Comparison of ENCODE assay signal across 8 mouse cellular contexts in the genomic region with DNA sequence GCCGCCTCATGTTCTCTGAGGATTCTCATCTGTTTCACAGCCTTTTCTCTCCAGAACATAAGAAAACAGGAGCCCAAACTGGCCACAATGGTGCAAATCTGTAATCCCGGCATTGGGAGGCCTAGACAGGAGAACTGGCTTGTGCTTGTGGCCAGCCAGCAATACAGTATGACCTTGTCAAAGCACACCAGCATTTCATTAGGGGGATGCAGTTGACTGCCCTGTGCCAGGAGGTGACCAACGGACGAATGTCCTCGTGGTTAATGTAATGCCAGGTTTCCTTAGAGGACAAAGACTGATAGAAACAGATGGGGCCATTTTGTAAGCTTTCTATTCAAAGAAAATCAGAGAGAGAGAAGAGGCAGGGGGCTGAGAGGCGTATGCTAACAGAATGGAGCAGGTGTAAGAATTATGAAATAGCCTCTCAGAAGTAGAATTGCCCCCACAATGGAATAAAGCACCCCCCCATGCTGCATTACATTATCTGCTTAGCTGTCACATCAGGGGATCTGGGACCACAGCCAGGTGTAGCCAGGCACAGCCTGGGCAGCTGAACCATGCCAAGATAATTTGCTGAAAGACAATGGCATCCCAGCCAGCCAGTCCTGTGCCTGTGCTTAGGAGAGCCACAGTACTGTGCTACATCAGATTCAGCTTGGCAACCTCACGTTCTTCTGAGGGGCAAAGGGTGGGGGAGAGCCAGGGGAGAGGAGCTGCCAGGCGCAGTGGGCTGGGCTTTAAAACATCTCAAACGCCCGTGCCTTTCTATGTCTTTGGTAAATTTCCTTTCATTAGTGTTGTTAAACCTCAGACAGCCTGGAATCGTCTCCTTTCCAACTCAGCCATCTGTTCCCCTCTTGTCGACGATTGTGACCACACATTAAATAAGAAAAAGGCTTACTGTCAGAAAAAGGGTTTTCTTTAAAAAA.
DNase-seq lines count a peak whose midpoint lies in the region; ATAC-seq lines count a peak whose summit lies in the region.

No protein-coding gene starts in this region.

- H3K9ac ChIP-seq in forebrain, embryonic 11.5 days (ENCODE audit: low read length), result 0 out of 2 replicates have a peak overlapping the region, but pooled peaks have one; percentile 1
- no peak overlapping the region for H3K9ac ChIP-seq in midbrain, embryonic 12.5 days (replicated peaks)

- H3K9me3 ChIP-seq in forebrain, embryonic 11.5 days (ENCODE audit: control insufficient read depth, low read length), result no peaks in the 10 kb centered on the region
- H3K9me3 ChIP-seq in midbrain, embryonic 12.5 days, result no peaks in the 10 kb centered on the region

- H3K36me3 ChIP-seq in forebrain, embryonic 11.5 days (ENCODE audit: control insufficient read depth, insufficient read depth, low read length), result no peaks in the 10 kb centered on the region
- no peaks in the 10 kb centered on the region for H3K36me3 ChIP-seq in midbrain, embryonic 12.5 days

- peak; percentile 90 for ATAC-seq in forebrain, embryonic 11.5 days (replicated peaks; ENCODE audit: low FRiP score)
- ATAC-seq in midbrain, embryonic 12.5 days (ENCODE audit: low FRiP score, low read depth), result peak; percentile 91
- no peak for ATAC-seq in erythroid progenitor cell, adult 5-6 weeks (replicated peaks; ENCODE audit: low FRiP score, poor library complexity, severe bottlenecking)

- 44% methylated on average over 13 of the region's 13 CpGs for WGBS in forebrain, embryonic 11.5 days
- WGBS in midbrain, embryonic 12.5 days, result 29% methylated on average over 13 of the region's 13 CpGs

- H3K27ac ChIP-seq in forebrain, embryonic 11.5 days (ENCODE audit: low read depth, low read length), result peak overlapping the region; percentile 60; the same call in 1 of the 2 replicates
- peak overlapping the region; percentile 52 for H3K27ac ChIP-seq in midbrain, embryonic 12.5 days (replicated peaks)

- no peaks in the 10 kb centered on the region for H3K27me3 ChIP-seq in forebrain, embryonic 11.5 days (ENCODE audit: control insufficient read depth, insufficient read depth, low read length)
- H3K27me3 ChIP-seq in midbrain, embryonic 12.5 days, result no peaks in the 10 kb centered on the region

- intact Hi-C loops in heart, postnatal 10 days (cut with DNase I), result no loop called here

- H3K4me1 ChIP-seq in forebrain, embryonic 11.5 days (replicated peaks; ENCODE audit: control insufficient read depth, insufficient read depth, low read length), result 0 out of 2 replicates have a peak, but pooled peaks cover 2% of the 10 kb centered on the region
- peaks cover 16% of the 10 kb centered on the region for H3K4me1 ChIP-seq in midbrain, embryonic 12.5 days

- 0 out of 2 replicates have a peak overlapping the region, but pooled peaks have one; percentile 12 for H3K4me2 ChIP-seq in forebrain, embryonic 11.5 days (ENCODE audit: low read depth, low read length, severe bottlenecking)
- H3K4me2 ChIP-seq in midbrain, embryonic 12.5 days (replicated peaks), result peak overlapping the region; percentile 11; the same call in 1 of the 2 replicates

- no peak overlapping the region for H3K4me3 ChIP-seq in forebrain, embryonic 11.5 days (ENCODE audit: low read depth, low read length)
- no peak overlapping the region for H3K4me3 ChIP-seq in midbrain, embryonic 12.5 days

- peak; percentile 36 for DNase-seq in adrenal gland, postnatal 25 days
- DNase-seq in adrenal gland, adult 2 months, result no peak
- DNase-seq in forebrain, embryonic 11.5 days (ENCODE audit: low spot score), result no peak
- peak; percentile 63 for DNase-seq in kidney, postnatal 14 days
- DNase-seq in testis, postnatal 14 days (ENCODE audit: low spot score), result no peak
- no peak for DNase-seq in heart, postnatal 10 days

Comparison
In these comparisons a context has a peak if more than half of its experiments do, and no peak if none do; other contexts are left out.
1. DNase-seq: peak in adrenal gland, postnatal 25 days (single experiment) and kidney, postnatal 14 days (single experiment); none in adrenal gland, adult 2 months (single experiment), forebrain, embryonic 11.5 days (single experiment), testis, postnatal 14 days (single experiment) and heart, postnatal 10 days (0 of 2).